Mouse (Mus musculus) left cerebral cortex, adult 18-20 months (tissue): ENCODE results near the gene Eya3. TPM values are rescaled to one million over a fixed set of nuclear protein-coding genes. Genes with fewer than 3 reads are reported as not detected.
"Not testable (repeated sequence)": the region's sequence is repeated elsewhere in the genome, so short reads cannot be mapped to it uniquely, and the experiment has no call there.

Source experiments
- DNase-seq, 2 experiments: peaks; one replicate each; pipeline ENCODE4 v3.0.0; 2021 to 2022; ENCODE audit warnings: low spot score in 2 of 2, mixed read lengths in 1 of 2
- long read RNA-seq, 2 experiments: library from polyadenylated mRNA; stranded (forward); transcript quantifications; one replicate each; pipeline ENCODE4 v2.0.0; 2021
- total RNA-seq, 2 experiments: library from RNA; stranded (reverse); gene quantifications; 2 replicates each; pipeline ENCODE4 v1.2.3; 2021

The Eya3 gene
- total RNA-seq, result 10 to 100 TPM; 32.3 to 34.6 TPM
- long read RNA-seq, experiment 1, full-length matches to known transcripts, result 1 of 5 reads
- long read RNA-seq, experiment 1, partial matches to known transcripts, result 0 of 5 reads
- long read RNA-seq, experiment 1, other reads (novel, unspliced or antisense), result 4 of 5 reads
- long read RNA-seq, experiment 2, partial matches to known transcripts, result 1 of 3 reads
- long read RNA-seq, experiment 2, other reads (novel, unspliced or antisense), result 2 of 3 reads

DNA sequence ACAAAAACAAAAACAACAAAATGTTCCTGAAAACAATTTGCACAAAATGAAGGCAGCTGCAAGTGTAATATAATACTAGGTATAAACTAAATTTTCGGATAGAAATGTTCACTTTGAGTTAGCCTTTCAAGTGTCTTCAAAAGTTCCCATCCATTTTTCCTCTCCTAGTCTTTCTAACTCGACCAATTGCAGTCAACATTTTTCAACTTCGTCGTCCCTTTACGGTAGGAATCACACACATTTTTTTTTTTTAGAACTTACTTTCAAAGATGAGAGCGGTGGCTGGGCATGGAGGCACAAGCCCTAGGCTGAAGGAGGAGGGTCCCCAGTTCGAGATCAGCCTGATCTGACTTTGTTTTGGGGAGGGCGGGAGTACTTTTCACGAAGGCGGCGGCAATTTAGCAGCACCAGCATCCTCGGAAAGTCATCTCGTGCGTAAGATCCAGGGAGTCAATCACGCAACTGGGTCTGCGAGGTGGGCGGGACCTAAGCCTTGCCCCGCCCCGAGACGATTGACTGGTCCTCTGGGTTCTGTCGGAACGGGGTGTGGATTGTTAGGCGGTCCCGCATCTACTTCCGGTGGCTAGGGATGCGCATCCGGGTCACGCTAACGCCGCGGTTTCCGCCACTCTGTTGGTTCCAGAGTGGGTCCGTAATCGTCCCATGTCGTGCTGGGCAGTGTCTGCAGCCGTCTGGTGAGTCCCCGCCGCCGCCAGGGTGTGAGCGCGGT, at the start of gene Eya3:
TSS of gene Eya3 (plus strand) at position 527 of the 730 bp plus-strand sequence.
- DNase-seq, result peak; percentile 91 to 94

DNA sequence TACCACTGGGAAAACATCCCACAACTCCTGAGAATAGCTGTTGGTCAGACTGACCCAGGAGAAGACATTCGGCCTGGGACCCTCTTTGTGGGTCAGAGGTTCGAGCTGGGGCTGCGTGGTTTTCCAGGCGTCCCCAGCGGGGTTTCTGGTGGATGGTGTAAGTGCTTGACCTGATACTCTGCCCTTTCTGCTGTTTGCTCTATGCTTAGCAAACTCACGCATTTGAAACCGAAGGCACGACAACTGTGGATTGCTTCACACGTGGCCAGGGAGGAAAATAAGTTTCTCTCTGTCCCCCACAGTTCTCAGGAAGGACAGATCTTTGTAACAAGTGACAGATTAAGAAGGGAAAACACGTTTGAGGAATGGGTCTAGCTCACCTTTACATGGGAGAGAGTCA, 48.1 kb upstream of the Eya3 start:
- DNase-seq, result no peak

DNA sequence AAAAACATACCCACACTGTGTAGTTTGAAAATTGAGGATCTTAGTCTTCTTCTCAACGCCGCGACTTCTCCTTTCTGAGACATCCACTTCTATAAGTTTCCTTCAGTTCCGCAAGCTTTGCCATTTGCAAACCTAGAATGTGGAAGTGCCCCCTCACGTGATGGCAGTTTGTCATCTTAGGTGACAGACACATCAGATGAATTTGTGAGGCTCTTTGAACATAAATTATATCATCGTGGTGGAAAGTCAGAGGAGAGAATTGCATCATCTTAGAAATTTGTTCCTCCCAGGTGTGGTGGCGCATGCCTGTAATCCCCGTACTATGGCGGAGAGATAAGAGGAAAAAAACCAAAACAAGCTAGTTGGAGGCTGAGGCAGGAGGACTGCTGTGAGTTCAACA, 45.8 kb upstream of the Eya3 start:
- no peak for DNase-seq

DNA sequence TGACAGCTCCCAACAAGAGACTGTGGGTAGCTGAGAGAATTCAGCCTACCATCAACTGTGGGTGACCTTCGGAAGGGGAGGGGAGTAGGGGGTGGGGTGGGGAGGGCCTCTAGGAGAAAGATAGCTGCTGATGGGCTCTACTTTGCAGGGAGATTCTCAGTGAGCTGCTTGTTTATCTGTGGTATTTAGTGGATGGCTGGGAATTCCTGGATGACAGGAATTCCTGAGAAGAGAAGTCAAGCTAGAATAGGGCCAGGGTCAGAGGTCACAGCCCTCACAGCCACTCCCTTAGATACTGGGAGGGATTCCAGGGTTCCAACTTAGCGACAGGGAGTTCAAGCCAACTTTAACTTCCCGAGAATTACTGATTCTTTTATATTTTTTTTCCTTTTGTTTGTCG, 44.6 kb upstream of the Eya3 start:
- DNase-seq, result no peak

DNA sequence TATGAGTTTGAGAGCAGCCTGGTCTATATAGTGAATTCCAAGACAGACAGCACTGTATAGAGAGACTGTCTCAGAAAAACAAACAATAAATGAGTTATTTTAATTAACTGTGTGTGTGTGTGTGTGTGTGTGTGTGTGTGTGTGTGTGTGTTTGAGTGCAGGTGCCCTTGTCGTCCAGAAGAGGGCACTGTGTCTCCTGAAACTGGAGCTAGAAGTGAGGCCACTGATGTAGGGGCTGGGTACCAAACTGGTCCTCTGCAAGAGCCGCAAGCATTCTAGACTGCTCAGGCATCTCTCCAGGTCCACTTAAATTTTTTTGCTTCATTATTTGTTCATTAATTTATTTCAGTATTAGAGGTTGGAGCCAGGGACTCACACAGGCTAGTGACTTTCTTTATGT, 39.9 kb upstream of the Eya3 start:
- no peak for DNase-seq

DNA sequence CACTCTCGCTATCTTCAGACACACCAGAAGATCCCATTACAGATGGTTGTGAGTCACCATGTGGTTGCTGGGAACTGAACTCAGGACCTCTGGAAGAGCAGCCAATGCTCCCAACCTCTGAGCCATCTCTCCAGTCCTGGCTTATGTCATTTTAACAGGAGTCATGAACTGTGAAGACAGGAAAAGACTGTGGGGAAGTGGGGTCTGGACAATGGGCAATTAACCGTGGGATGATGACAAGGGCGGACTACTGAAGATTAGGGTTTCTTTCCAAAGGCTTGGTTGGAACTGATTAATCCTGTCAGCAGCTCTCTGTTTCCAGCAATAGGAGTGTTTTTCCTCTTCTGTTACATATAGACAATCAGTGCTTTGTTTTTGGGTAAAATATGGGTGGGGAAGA, 39.0 kb upstream of the Eya3 start:
- no peak for DNase-seq

DNA sequence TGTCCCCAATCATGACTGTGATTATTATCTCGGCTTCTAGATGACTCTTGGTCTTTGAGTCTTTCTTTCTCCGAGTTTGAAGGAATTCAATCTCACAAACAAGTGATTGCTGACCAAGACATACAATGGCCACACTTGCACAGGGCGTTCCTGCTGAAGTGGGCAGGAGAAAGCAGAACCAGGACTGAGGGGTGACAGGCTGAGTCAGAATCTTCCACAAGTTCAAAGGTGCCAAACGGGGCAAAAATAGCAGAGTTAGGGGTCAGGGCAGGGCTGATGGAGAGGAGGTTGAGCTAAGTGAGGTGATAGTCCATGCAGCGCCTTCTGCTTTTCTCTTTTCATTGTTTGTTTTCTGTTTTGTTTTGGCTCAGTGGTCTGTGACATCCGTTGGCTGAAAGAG, 38.3 kb upstream of the Eya3 start:
- DNase-seq, result no peak

DNA sequence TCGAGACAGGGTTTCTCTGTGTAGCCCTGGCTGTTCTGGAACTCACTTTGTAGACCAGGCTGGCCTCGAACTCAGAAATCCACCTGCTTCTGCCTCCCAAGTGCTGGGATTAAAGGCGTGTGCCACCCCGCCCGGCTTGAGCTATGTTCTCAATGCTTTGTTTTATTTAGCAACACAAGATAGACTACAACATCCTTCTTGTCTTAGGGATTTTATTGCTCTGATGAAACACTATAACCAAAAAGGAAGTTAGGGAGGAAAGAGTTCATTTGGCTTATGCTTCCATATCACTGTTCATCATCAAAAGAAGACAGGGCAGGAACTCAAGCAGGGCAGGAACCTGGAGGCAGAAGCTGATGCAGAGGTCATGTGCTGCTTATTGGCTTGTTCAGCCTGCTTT, 37.5 kb upstream of the Eya3 start:
- not testable (repeated sequence) for DNase-seq

DNA sequence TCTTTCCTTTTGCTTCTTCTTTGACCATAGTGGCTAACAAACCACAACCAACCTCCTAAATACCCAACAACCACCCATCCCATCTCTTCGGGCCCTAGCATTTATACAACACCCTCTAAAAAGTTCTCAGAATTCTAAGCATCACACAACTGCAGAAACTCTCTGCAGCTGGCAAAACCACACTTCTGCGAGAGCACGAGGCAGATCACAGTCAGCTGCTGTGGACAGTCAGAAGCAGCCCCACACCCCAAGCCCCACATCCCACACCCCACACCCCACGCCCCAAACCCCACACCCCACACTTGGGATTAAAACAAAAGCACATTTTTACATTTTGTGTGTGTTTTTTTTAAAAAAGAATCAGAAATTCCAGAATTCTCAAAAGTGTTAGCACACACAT, 35.3 kb upstream of the Eya3 start:
- DNase-seq, result no peak

DNA sequence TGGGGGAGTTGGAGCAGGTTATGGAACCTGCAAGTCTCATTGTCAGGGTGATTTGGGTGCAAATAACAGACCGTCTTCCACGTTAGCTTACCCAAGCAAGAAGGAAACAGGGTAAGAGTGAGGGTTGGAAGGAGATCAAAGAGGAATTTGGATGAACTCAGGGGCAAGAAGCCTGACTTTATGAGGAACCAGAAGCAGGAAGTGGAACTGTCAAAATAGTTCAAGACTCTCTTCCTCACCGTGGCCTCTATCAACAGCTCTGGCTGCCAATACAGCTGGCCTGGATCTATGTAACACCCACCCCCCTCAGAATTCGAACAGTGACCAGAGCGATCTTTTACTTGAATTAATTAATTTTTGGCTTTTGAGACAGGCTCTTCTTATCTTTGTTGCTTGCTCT, 33.0 kb upstream of the Eya3 start:
- no peak for DNase-seq

DNA sequence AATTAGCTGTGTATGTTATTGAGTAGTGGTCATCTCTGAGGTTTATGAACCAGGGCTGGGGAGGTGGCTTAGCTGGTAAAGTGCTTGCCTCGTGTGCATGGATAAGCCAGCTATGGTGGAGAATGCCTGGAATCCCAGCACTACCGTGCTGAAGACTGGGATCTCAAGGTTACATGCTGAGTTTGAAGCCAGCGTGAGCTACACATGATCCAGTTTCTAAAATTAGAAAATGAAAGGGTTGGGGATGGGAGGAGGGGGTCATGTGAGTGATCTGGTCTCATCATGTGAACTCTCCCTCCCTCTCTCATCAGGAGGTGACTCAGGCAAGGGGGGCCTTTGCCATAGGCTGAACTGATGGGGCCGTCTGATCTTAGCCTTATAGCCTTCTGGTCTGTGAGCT, 30.6 kb upstream of the Eya3 start:
- no peak for DNase-seq

DNA sequence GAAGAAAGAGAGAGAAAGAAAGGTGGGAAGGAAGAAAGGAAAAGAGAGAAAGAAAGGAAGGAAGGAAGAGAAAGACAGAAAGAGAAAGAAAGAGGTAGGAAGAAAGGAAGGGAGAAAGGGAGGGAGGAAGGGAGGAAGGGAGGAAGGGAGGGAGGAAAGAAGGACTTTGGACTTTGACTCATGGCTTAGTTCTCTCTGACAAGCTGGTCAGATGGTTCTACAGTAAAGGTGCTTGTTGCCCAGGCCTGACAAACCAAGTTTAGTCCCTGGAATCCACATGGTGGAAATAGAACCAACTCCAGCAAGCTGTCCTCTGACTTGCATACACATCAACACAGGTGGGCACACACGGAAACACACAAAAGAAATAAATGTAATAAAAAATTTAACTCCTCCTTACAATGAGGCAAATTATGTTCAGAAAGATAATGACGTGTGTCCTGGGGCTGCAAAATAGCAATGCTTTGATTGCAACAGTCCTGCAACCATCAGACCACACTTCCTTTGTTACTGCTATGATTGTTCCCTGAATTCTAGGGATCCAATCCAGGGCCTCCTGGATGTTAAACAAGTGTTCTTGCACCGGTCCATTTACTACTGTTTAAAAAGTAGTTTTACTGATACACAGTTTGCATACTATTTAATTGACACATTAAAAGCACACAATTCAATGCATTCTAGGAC, 28.3 kb upstream of the Eya3 start:
- no peak for DNase-seq

DNA sequence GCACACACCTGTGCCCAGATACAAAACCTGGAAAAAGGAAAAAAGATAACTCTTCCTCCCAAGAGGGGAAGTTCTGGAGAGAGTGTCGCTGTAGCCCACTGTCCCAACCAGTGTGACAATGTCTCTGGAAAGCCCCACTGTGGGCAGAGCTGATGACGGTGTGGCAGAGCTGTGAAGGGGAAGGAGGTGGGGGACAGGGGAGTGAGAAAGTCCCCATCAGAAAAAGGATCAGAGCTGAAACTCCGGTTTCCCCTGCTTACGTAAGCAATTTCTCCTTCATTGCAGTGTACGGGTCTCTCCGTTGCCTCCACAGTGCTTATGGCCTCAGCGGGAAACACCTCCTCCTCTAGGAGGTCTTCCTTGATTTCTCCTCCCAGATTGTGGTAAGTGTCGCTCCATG, 27.5 kb upstream of the Eya3 start:
- DNase-seq, result no peak

DNA sequence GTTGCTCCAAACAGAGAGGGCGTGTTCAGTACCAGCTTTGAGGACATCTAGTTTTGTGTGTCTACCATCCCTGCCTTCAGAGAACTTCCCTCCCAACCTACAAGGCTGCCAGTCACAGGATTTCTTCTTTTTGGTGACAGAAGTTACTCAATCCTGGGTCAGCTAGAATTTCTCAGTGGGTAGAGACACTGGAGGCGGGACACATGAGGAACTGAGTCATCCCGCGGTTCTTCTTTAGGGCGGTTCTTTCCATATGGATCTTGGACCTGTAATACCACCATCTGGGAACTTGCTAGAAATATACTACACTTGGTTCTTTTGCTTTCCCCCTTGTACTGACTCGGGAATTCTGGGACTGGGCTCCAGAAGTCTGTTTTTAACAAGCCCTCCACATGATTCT, 20.9 kb upstream of the Eya3 start:
- peak; percentile 40 to 59 for DNase-seq

DNA sequence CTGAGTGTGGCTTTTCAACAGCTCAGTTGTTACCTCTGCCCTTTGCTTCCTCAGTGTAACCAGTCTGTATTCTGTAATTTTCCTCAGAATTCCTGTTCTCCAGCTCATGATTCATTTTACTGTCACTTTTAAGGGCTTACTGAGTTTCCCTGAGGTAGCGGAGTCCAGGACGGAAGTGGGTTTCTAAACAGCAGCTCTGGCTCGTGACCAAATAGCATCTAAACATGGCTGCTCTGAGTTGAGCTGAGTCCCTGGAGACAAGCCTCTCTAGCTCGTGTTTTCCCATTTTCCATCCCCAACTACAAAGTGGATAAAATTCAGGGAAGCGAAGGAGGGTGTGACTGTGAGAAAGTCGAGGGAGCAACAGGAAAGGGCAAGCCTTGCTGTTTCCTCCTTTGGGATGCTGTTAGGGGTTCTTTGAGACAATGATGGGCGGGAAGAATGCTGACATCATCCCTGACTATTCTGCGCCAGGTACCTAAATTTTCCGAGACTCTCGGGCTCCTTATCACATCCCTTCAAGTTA, 19.9 kb upstream of the Eya3 start:
- no peak for DNase-seq

DNA sequence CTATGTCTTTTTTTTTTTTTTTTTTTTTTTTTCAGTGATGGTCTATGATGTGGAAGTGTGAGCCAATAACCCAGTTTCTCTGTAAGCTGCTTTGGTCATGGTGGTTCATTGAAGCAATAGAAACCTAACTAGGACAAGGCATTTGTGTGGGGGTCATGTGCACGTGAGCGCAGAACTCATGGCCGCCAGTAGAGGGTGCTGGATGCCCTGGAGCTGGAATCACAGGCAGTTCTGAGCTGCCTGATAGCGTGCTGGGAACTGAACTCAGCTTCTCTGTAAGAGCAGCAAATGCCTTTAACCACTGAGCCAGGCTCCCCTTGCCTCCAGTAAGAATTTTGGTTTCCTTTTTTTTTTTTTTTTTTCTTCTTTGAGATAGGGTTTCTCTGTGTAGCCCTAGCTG, 18.7 kb upstream of the Eya3 start:
- DNase-seq, result no peak

DNA sequence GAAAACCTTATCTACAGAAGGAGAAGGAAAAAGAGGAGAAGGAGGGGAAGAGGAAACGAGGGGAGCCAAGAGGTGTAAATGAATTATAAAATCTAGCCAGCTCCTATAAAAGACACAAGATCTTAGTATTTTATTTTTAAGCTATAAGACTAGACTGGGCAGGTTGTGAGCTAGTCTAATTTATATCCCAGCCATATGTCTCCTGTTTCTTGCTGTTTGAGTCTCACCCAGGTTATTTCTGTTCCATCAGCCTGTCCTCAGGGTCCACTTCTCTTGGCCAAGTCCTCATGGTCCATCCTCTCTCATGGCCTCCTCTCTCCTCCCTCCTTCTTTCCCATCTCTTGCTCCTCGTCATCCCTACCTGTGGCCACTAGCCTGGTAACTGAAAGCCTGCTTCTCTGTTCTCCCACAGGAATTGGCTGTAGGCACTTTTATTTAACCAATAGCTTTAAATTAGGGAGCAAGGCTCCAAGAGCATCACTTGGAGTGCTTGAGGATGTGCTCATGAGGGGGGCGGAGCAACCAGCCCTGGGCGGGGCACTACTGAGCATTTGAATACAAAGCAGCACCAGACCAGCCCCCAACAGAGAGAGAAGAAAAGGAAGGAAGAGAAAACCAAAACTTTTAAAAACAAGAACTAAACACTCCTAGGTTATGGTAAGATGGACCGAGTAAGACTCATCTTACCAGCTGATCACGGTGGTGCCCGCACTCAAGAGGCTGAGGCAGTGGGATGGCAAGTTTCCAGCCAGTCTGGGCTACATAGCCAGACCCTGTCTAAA, 17.3 kb upstream of the Eya3 start:
- no peak for DNase-seq

DNA sequence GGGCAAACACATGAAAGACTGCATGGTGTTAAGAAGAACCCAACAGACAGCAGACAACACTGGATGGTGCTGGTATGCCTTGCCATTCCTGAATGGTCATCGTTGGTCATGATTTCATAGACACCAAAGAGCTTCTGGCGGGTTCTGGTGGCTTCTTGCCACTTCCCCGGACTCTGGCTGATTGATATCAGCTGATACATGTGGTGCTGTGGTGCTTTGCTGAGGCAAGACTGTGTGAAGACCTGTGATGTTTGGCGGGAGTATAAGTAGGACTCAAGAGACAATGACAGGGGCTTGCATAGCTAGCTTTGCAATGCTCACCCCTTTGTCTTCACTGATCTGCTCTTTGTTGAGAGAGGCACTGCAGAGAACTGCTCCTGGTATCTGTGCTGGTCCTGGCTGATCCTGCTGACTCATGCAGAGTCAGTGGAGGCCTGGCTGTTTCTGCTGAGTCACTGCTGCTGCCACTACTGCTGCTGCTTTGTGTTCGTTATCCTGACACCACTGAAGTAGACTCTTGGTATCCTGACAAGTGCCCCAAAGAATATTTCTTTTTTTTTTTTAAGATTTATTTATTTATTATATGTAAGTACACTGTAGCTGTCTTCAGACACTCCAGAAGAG, 14.6 kb upstream of the Eya3 start:
- DNase-seq, result no peak

DNA sequence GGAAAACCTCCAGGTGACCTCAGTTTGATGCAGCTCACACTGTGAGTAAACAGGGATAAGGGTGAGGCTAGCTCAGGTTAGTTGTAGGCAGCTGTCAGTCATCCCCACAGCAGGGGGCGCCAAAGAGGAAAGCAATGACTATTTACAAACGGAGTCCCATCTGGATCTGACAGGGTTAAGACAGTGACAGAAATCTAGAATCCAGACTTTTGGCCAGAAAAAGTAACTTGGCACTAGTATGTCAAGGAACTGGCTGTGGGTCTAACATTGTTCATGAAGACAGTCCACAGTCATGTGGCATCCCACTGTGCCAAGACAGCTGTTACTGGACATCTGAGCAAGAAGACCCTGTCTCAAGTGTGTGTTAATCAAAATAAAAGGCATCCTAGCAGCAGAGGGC, 10.0 kb upstream of the Eya3 start:
- DNase-seq, result no peak

DNA sequence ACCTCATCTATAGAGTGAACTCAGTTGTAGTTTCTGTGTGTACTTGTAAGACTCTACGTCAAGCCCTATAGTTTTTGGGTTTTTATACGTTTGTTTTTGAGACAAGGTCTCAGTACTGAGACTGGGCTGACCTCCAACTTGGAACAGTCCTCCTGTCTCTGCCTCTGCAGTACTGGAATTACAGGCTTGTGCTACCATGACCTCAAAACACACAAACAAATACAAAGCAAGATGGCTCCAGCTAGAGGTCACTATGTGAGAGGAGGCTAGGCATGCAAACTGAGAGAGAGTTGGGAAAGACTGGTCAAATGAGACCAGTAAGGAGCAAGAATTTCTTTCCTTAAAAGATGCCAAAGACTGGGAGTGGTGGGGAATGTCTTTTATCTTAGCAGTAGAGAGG, 2.8 kb upstream of the Eya3 start:
- no peak for DNase-seq

DNA sequence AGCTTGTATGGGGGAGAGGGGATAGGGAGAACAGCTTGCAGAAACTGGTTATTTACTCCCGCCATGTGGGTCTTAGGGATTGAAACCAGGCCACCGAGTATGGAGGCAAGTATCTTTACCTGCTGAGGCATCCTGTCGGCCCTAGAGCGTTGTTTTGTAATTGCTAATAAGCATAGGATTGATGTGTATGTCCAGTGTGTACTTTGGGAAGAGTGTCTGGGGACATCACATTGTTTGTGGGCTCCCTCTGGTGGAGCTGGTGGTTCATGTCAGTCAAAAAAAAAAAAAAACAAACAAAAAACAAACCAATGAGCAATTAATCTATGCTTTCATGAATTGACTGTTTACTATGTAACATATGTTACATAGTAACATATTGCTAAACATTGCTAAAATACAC, 2.2 kb upstream of the Eya3 start:
- peak in 1 of 2 experiments; percentile 13 for DNase-seq
